Mouse (Mus musculus) hindbrain, embryonic 12.5 days (tissue): Measurements from ENCODE around the gene Tmem35b. TPM values are rescaled to one million over a fixed set of nuclear protein-coding genes. Genes with fewer than 3 reads are reported as not detected.

ENCODE experiments used
- ATAC-seq: fragments of 200-750 bp; cut with Nextera tagmentation; 2 replicates; pipeline ENCODE4 v1.8.0; 2017; ENCODE audit warnings: moderate TSS enrichment; ENCODE audit not compliant: low FRiP score
- H3K27ac ChIP-seq: fragments of 300-500 bp; sonication (generic); 2 replicates; pipeline ENCODE4 v1.5.1; 2016; ENCODE audit warnings: mild to moderate bottlenecking
- H3K27me3 ChIP-seq: fragments of 300-500 bp; sonication (generic); 2 replicates; pipeline ENCODE4 v1.6.1; 2016; ENCODE audit warnings: mild to moderate bottlenecking
- H3K36me3 ChIP-seq: fragments of 300-500 bp; sonication (generic); 2 replicates; pipeline ENCODE4 v1.6.1; 2016; ENCODE audit warnings: mild to moderate bottlenecking
- H3K4me1 ChIP-seq: fragments of 300-500 bp; sonication (generic); 2 replicates; pipeline ENCODE4 v1.6.1; 2016
- H3K4me2 ChIP-seq: fragments of 300-500 bp; sonication (generic); replicated peaks from 2 replicates; pipeline ENCODE4 v1.6.1; 2016; ENCODE audit warnings: mild to moderate bottlenecking
- H3K4me3 ChIP-seq: fragments of 300-500 bp; sonication (generic); 2 replicates; pipeline ENCODE4 v1.5.1; 2016; ENCODE audit warnings: mild to moderate bottlenecking
- H3K9ac ChIP-seq: fragments of 300-500 bp; sonication (generic); 2 replicates; pipeline ENCODE4 v1.6.1; 2016; ENCODE audit warnings: mild to moderate bottlenecking, moderate library complexity
- H3K9me3 ChIP-seq: fragments of 300-500 bp; sonication (generic); replicated peaks from 2 replicates; pipeline ENCODE4 v1.6.1; 2016; ENCODE audit warnings: mild to moderate bottlenecking
- WGBS: fragments of 180-500 bp; shearing (Covaris S2); methylation state at CpG from one replicate; pipeline ENCODE4 v1.1.7; 2016; 5-methylcytosine and 5-hydroxymethylcytosine counted together
- polyA plus RNA-seq: library from polyadenylated mRNA; unstranded; fragments of >200 nt; fragmentation: Nextera tagmentation; extraction: Ambion mirVana; gene quantifications from 2 replicates; pipeline ENCODE4 v1.2.1, GENCODE M21; 2016

The Tmem35b gene
- polyA plus RNA-seq, 1 experiment from 2014 or later, result 20.0 TPM

- H3K9me3 ChIP-seq, result no peaks in the 10 kb centered on the region
Measured at GRCm38 (mm10) chr4:127125834-127126463, 2.5 kb downstream of the Tmem35b start.

GRCm38 (mm10) chr4:127134687-127135086, 11.2 kb downstream of the Tmem35b start:
- WGBS, result 45% methylated on average over 1 of the region's 1 CpGs
- no peak overlapping the region for H3K4me3 ChIP-seq
- H3K4me2 ChIP-seq, result no peak overlapping the region
- no peaks in the 10 kb centered on the region for H3K9me3 ChIP-seq
- H3K36me3 ChIP-seq, result no peaks in the 10 kb centered on the region
- no peaks in the 10 kb centered on the region for H3K27me3 ChIP-seq
- no peak for ATAC-seq
- no peak overlapping the region for H3K27ac ChIP-seq
- no peak overlapping the region for H3K9ac ChIP-seq
- H3K4me1 ChIP-seq, result 0 out of 2 replicates have a peak, but pooled peaks cover 4% of the 10 kb centered on the region

More at GRCm38 (mm10) chr4:127125834-127126463, 2.5 kb downstream of the Tmem35b start:
- Histone ChIP-seq H3K9ac (peak overlapping the region; percentile 77), H3K4me3 (peak overlapping the region; percentile 68), H3K27me3 (no peaks in the 10 kb centered on the region), H3K36me3 (peaks cover 18% of the 10 kb centered on the region; the same call in 1 of the 2 replicates), H3K27ac (peak overlapping the region; percentile 64), H3K4me2 (peak overlapping the region; percentile 81), H3K4me1 (peaks cover 13% of the 10 kb centered on the region)
- peak; percentile 95 for ATAC-seq
- WGBS, result under 1% methylated on average over 35 of the region's 35 CpGs

GRCm38 (mm10) chr4:127137591-127137990, 14.1 kb downstream of the Tmem35b start:
- H3K4me3 ChIP-seq, result no peak overlapping the region
- WGBS, result 72% methylated on average over 5 of the region's 5 CpGs
- H3K36me3 ChIP-seq, result no peaks in the 10 kb centered on the region
- H3K27me3 ChIP-seq, result no peaks in the 10 kb centered on the region
- no peak overlapping the region for H3K9ac ChIP-seq
- H3K4me1 ChIP-seq, result 0 out of 2 replicates have a peak, but pooled peaks cover 4% of the 10 kb centered on the region
- no peak overlapping the region for H3K4me2 ChIP-seq
- ATAC-seq, result no peak
- no peak overlapping the region for H3K27ac ChIP-seq
- no peaks in the 10 kb centered on the region for H3K9me3 ChIP-seq

- WGBS, result 54% methylated on average over 6 of the region's 6 CpGs
- Histone ChIP-seq H3K27me3 (no peaks in the 10 kb centered on the region), H3K9me3 (no peaks in the 10 kb centered on the region), H3K4me3 (no peak overlapping the region), H3K9ac (no peak overlapping the region), H3K4me2 (no peak overlapping the region), H3K27ac (no peak overlapping the region), H3K4me1 (0 out of 2 replicates have a peak, but pooled peaks cover 4% of the 10 kb centered on the region), H3K36me3 (no peaks in the 10 kb centered on the region)
- no peak; the same call in 1 of the 2 replicates for ATAC-seq
Measured at GRCm38 (mm10) chr4:127138486-127138885, 15.0 kb downstream of the Tmem35b start.

- WGBS, result 85% methylated on average over 13 of the region's 13 CpGs
- no peak overlapping the region for H3K27ac ChIP-seq
- H3K4me3 ChIP-seq, result no peak overlapping the region
- H3K4me2 ChIP-seq, result no peak overlapping the region
- no peaks in the 10 kb centered on the region for H3K27me3 ChIP-seq
- no peaks in the 10 kb centered on the region for H3K9me3 ChIP-seq
- no peak for ATAC-seq
- no peaks in the 10 kb centered on the region for H3K4me1 ChIP-seq
- no peak overlapping the region for H3K9ac ChIP-seq
- H3K36me3 ChIP-seq, result no peaks in the 10 kb centered on the region
Measured at GRCm38 (mm10) chr4:127150031-127150430, 26.5 kb downstream of the Tmem35b start.

GRCm38 (mm10) chr4:127153345-127153744, 29.9 kb downstream of the Tmem35b start:
- no peak overlapping the region for H3K4me2 ChIP-seq
- H3K27me3 ChIP-seq, result no peaks in the 10 kb centered on the region
- H3K4me1 ChIP-seq, result no peaks in the 10 kb centered on the region
- no peak overlapping the region for H3K4me3 ChIP-seq
- H3K9ac ChIP-seq, result no peak overlapping the region
- H3K27ac ChIP-seq, result no peak overlapping the region
- no peaks in the 10 kb centered on the region for H3K9me3 ChIP-seq
- 64% methylated on average over 1 of the region's 1 CpGs for WGBS
- ATAC-seq, result no peak
- no peaks in the 10 kb centered on the region for H3K36me3 ChIP-seq

- no peak overlapping the region for H3K27ac ChIP-seq
- no peaks in the 10 kb centered on the region for H3K4me1 ChIP-seq
- ATAC-seq, result no peak
- H3K9ac ChIP-seq, result no peak overlapping the region
- H3K9me3 ChIP-seq, result no peaks in the 10 kb centered on the region
- no peak overlapping the region for H3K4me2 ChIP-seq
- no peak overlapping the region for H3K4me3 ChIP-seq
- H3K36me3 ChIP-seq, result no peaks in the 10 kb centered on the region
- no peaks in the 10 kb centered on the region for H3K27me3 ChIP-seq
- 61% methylated on average over 5 of the region's 5 CpGs for WGBS
Measured at GRCm38 (mm10) chr4:127155757-127156156, 32.3 kb downstream of the Tmem35b start.

GRCm38 (mm10) chr4:127157746-127158145, 34.3 kb downstream of the Tmem35b start:
- H3K9ac ChIP-seq, result no peak overlapping the region
- no peaks in the 10 kb centered on the region for H3K27me3 ChIP-seq
- no peak overlapping the region for H3K4me2 ChIP-seq
- no peaks in the 10 kb centered on the region for H3K36me3 ChIP-seq
- H3K4me3 ChIP-seq, result no peak overlapping the region
- ATAC-seq, result no peak
- H3K9me3 ChIP-seq, result no peaks in the 10 kb centered on the region
- H3K4me1 ChIP-seq, result no peaks in the 10 kb centered on the region
- no peak overlapping the region for H3K27ac ChIP-seq
- 88% methylated on average over 4 of the region's 4 CpGs for WGBS

- Histone ChIP-seq H3K4me1 (peaks cover 10% of the 10 kb centered on the region), H3K27ac (no peak overlapping the region), H3K27me3 (peaks cover 14% of the 10 kb centered on the region), H3K4me2 (no peak overlapping the region), H3K36me3 (no peaks in the 10 kb centered on the region), H3K9me3 (no peaks in the 10 kb centered on the region), H3K4me3 (no peak overlapping the region), H3K9ac (no peak overlapping the region)
- WGBS, result 70% methylated on average over 8 of the region's 8 CpGs
- ATAC-seq, result no peak
Measured at GRCm38 (mm10) chr4:127163926-127164325, 40.4 kb downstream of the Tmem35b start.

GRCm38 (mm10) chr4:127167096-127167495, 43.6 kb downstream of the Tmem35b start:
- peaks cover 27% of the 10 kb centered on the region for H3K4me1 ChIP-seq
- no peak overlapping the region for H3K27ac ChIP-seq
- no peaks in the 10 kb centered on the region for H3K36me3 ChIP-seq
- no peak overlapping the region for H3K9ac ChIP-seq
- peaks cover 38% of the 10 kb centered on the region for H3K27me3 ChIP-seq
- H3K4me3 ChIP-seq, result no peak overlapping the region
- whole genome bisulfite sequencing, result 80% methylated on average over 5 of the region's 5 CpGs
- no peak overlapping the region for H3K4me2 ChIP-seq
- ATAC-seq, result no peak
- H3K9me3 ChIP-seq, result no peaks in the 10 kb centered on the region

- WGBS, result 15% methylated on average over 8 of the region's 8 CpGs
- ATAC-seq, result no peak
Measured at GRCm38 (mm10) chr4:127167731-127168130, 44.2 kb downstream of the Tmem35b start.

GRCm38 (mm10) chr4:127168211-127168913, 44.9 kb downstream of the Tmem35b start:
- H3K4me1 ChIP-seq, result peaks cover 38% of the 10 kb centered on the region
- H3K27ac ChIP-seq, result peak overlapping the region; percentile 86
- peak overlapping the region; percentile 62 for H3K4me3 ChIP-seq
- peak overlapping the region; percentile 78 for H3K4me2 ChIP-seq
- H3K9ac ChIP-seq, result peak overlapping the region; percentile 76
- no peaks in the 10 kb centered on the region for H3K9me3 ChIP-seq
- H3K36me3 ChIP-seq, result no peaks in the 10 kb centered on the region
- peak; percentile 74 for ATAC-seq
- under 1% methylated on average over 39 of the region's 39 CpGs for WGBS
- H3K27me3 ChIP-seq, result peaks cover 50% of the 10 kb centered on the region

More at GRCm38 (mm10) chr4:127167731-127168130, 44.2 kb downstream of the Tmem35b start:
- H3K9me3 ChIP-seq, result no peaks in the 10 kb centered on the region
- peak overlapping the region; percentile 76 for H3K9ac ChIP-seq
- H3K36me3 ChIP-seq, result no peaks in the 10 kb centered on the region
- peaks cover 32% of the 10 kb centered on the region for H3K4me1 ChIP-seq
- peak overlapping the region; percentile 78 for H3K4me2 ChIP-seq
- H3K4me3 ChIP-seq, result peak overlapping the region; percentile 62
- H3K27me3 ChIP-seq, result peaks cover 44% of the 10 kb centered on the region
- H3K27ac ChIP-seq, result no peak overlapping the region
